Mouse (Mus musculus) MEL (cell line): ENCODE measurements around the gene Mast1. TPM values are rescaled to one million over a fixed set of nuclear protein-coding genes. Genes with fewer than 3 reads are reported as not detected.

Experiments used
- DNase-seq: peaks from one replicate; pipeline ENCODE4 v3.0.0; 2011; ENCODE audit warnings: low read depth, low spot score
- H3K27ac ChIP-seq: 2 replicates; pipeline ENCODE4 v1.5.1; 2012; ENCODE audit warnings: low read depth, mild to moderate bottlenecking, control low read depth, low read length, moderate library complexity; ENCODE audit not compliant: control insufficient read depth
- H3K27me3 ChIP-seq, 2 experiments: fragments of 150-350 bp in 1 of 2; sonication (generic) in 1 of 2; 2 replicates each; pipeline ENCODE4 v1.6.1; 2012; ENCODE audit warnings: low read length in 2 of 2, mild to moderate bottlenecking in 2 of 2, improper control_type of control experiment in 1 of 2, moderate library complexity in 1 of 2; ENCODE audit not compliant: insufficient read depth in 2 of 2, control insufficient read depth in 1 of 2
- H3K36me3 ChIP-seq, 2 experiments: 2 replicates each; pipeline ENCODE4 v1.6.1; 2012 to 2014; ENCODE audit warnings: low read length in 2 of 2, improper control_type of control experiment in 1 of 2, inconsistent platforms in 1 of 2, mild to moderate bottlenecking in 1 of 2; ENCODE audit not compliant: insufficient read depth in 2 of 2, control insufficient read depth in 1 of 2
- H3K4me1 ChIP-seq, 2 experiments: fragments of 150-350 bp in 1 of 2; sonication (generic) in 1 of 2; 2 replicates each; pipeline ENCODE4 v1.6.1; 2012; ENCODE audit warnings: low read length in 2 of 2, improper control_type of control experiment in 1 of 2, mild to moderate bottlenecking in 1 of 2; ENCODE audit not compliant: insufficient read depth in 2 of 2, control insufficient read depth in 1 of 2
- H3K4me3 ChIP-seq, 2 experiments: fragments of 150-350 bp in 1 of 2; sonication (generic) in 1 of 2; 2 replicates each; pipeline ENCODE4 v1.5.1; 2012; ENCODE audit warnings: low read depth in 2 of 2, low read length in 2 of 2, mild to moderate bottlenecking in 2 of 2, moderate library complexity in 2 of 2, control low read depth in 1 of 2, improper control_type of control experiment in 1 of 2; ENCODE audit not compliant: control insufficient read depth in 1 of 2, insufficient read depth in 1 of 2
- H3K79me2 ChIP-seq: 2 replicates; pipeline ENCODE4 v1.6.1; 2012; ENCODE audit warnings: mild to moderate bottlenecking, low read length, moderate library complexity; ENCODE audit not compliant: control insufficient read depth, poor library complexity, insufficient read depth
- H3K9ac ChIP-seq: 2 replicates; pipeline ENCODE4 v1.6.1; 2012; ENCODE audit warnings: low read depth, mild to moderate bottlenecking, control low read depth, low read length, moderate library complexity; ENCODE audit not compliant: control insufficient read depth, poor library complexity, severe bottlenecking
- H3K9me3 ChIP-seq: fragments of 150-350 bp; sonication (generic); replicated peaks from 2 replicates; pipeline ENCODE4 v1.6.1; 2012; ENCODE audit warnings: mild to moderate bottlenecking, low read length, improper control_type of control experiment, moderate library complexity; ENCODE audit not compliant: insufficient read depth
- BHLHE40 ChIP-seq: IDR thresholded peaks from 2 replicates; pipeline ENCODE4 v1.6.1; 2012; ENCODE audit warnings: low read depth, mild to moderate bottlenecking, inconsistent platforms, low read length, improper control_type of control experiment, borderline replicate concordance
- CTCF ChIP-seq, 3 experiments: IDR thresholded peaks in 2 of 3; conservative IDR thresholded peaks in 1 of 3; 2 replicates each; pipeline ENCODE4 v1.5.1; 2011 to 2012; ENCODE audit warnings: low read length in 3 of 3, low read depth in 2 of 3, mild to moderate bottlenecking in 2 of 3, improper control_type of control experiment in 1 of 3, inconsistent platforms in 1 of 3, mixed read lengths in 1 of 3, moderate library complexity in 1 of 3; ENCODE audit not compliant: control insufficient read depth in 1 of 3, insufficient read depth in 1 of 3, poor library complexity in 1 of 3, severe bottlenecking in 1 of 3
- E2F4 ChIP-seq: IDR thresholded peaks from 2 replicates; pipeline ENCODE4 v1.6.1; 2011; ENCODE audit warnings: low read depth, low read length, improper control_type of control experiment, borderline replicate concordance
- ELF1 ChIP-seq: IDR thresholded peaks from 2 replicates; pipeline ENCODE4 v1.6.1; 2014; ENCODE audit warnings: low read depth, mild to moderate bottlenecking, inconsistent platforms, low read length, improper control_type of control experiment, moderate library complexity
- EP300 ChIP-seq, 2 experiments: IDR thresholded peaks; 2 replicates each; pipeline ENCODE4 v1.6.1; 2011; ENCODE audit warnings: improper control_type of control experiment in 2 of 2, low read length in 2 of 2, low read depth in 1 of 2, mild to moderate bottlenecking in 1 of 2
- ETS1 ChIP-seq: IDR thresholded peaks from 2 replicates; pipeline ENCODE4 v1.6.1; 2012; ENCODE audit warnings: low read depth, mild to moderate bottlenecking, inconsistent platforms, low read length, improper control_type of control experiment, moderate library complexity
- GATA1 ChIP-seq: IDR thresholded peaks from 2 replicates; pipeline ENCODE4 v1.6.1; 2011; ENCODE audit warnings: low read depth, low read length, improper control_type of control experiment
- MAFK ChIP-seq: IDR thresholded peaks from 2 replicates; pipeline ENCODE4 v1.6.1; 2011; ENCODE audit warnings: low read depth, mild to moderate bottlenecking, low read length, improper control_type of control experiment, borderline replicate concordance
- MAX ChIP-seq: IDR thresholded peaks from 2 replicates; pipeline ENCODE4 v1.6.1; 2011; ENCODE audit warnings: low read length, improper control_type of control experiment
- MAZ ChIP-seq: IDR thresholded peaks from 2 replicates; pipeline ENCODE4 v1.6.1; 2012; ENCODE audit warnings: low read depth, mild to moderate bottlenecking, inconsistent platforms, low read length, improper control_type of control experiment
- MEF2A ChIP-seq: IDR thresholded peaks from 2 replicates; pipeline ENCODE4 v1.6.1; 2014; ENCODE audit warnings: low read depth, mild to moderate bottlenecking, inconsistent platforms, low read length, improper control_type of control experiment; ENCODE audit not compliant: poor library complexity, insufficient replicate concordance, severe bottlenecking; ENCODE audit errors: extremely low read depth
- MYC ChIP-seq: IDR thresholded peaks from 2 replicates; pipeline ENCODE4 v1.6.1; 2011; ENCODE audit warnings: low read depth, mild to moderate bottlenecking, low read length, improper control_type of control experiment, moderate library complexity
- POLR2A ChIP-seq, 2 experiments: IDR thresholded peaks; 2 replicates each; pipeline ENCODE4 v1.6.1; 2011 to 2012; ENCODE audit warnings: low read length in 2 of 2, mild to moderate bottlenecking in 2 of 2, control low read depth in 1 of 2, improper control_type of control experiment in 1 of 2, low read depth in 1 of 2, moderate library complexity in 1 of 2; ENCODE audit not compliant: control insufficient read depth in 1 of 2, insufficient read depth in 1 of 2, poor library complexity in 1 of 2
- POLR2AphosphoS5 ChIP-seq: IDR thresholded peaks from 2 replicates; pipeline ENCODE4 v1.6.1; 2012; ENCODE audit warnings: low read depth, borderline replicate concordance, mild to moderate bottlenecking, inconsistent platforms, low read length, moderate library complexity, mixed read lengths
- RAD21 ChIP-seq: IDR thresholded peaks from 2 replicates; pipeline ENCODE4 v1.6.1; 2011; ENCODE audit warnings: mild to moderate bottlenecking, low read depth, low read length, improper control_type of control experiment
- SMC3 ChIP-seq: IDR thresholded peaks from 2 replicates; pipeline ENCODE4 v1.6.1; 2011; ENCODE audit warnings: low read depth, low read length, improper control_type of control experiment
- TBP ChIP-seq: IDR thresholded peaks from 2 replicates; pipeline ENCODE4 v1.8.0; 2011; ENCODE audit warnings: low read depth, low read length, improper control_type of control experiment
- UBTF ChIP-seq: IDR thresholded peaks from 2 replicates; pipeline ENCODE4 v1.6.1; 2012; ENCODE audit warnings: low read depth, mild to moderate bottlenecking, inconsistent platforms, low read length, improper control_type of control experiment, moderate library complexity, borderline replicate concordance; ENCODE audit not compliant: insufficient read depth
- ZKSCAN1 ChIP-seq: IDR thresholded peaks from 2 replicates; pipeline ENCODE4 v1.6.1; 2012; ENCODE audit warnings: low read depth, mild to moderate bottlenecking, inconsistent platforms, low read length, improper control_type of control experiment, moderate library complexity
- ZMIZ1 ChIP-seq: IDR thresholded peaks from 2 replicates; pipeline ENCODE4 v1.6.1; 2012; ENCODE audit warnings: low read depth, mild to moderate bottlenecking, inconsistent platforms, low read length, improper control_type of control experiment, moderate library complexity
- polyA plus RNA-seq, 2 experiments: library from polyadenylated mRNA; stranded (reverse) in 1 of 2; unstranded in 1 of 2; fragments of >175 nt in 1 of 2; fragments of >200 nt in 1 of 2; gene quantifications; 2 replicates each; pipeline versions ENCODE4 v1.2.1 to v1.2.4; 2012; ENCODE audit warnings: low replicate concordance in 2 of 2, low read depth in 1 of 2; ENCODE audit not compliant: insufficient read length in 2 of 2, insufficient read depth in 1 of 2, missing spikeins in 1 of 2
- total RNA-seq: library from RNA; depleted of rRNA; stranded (reverse); fragments of 300-350 nt; gene quantifications from 2 replicates; pipeline ENCODE4 v1.2.3, GENCODE M21; 2012

The Mast1 gene
- total and polyA plus RNA-seq, 3 experiments: 0.77 to 4.5 TPM; not detected in 1

GRCm38 (mm10) chr8:84904351-84904750 is 32.8 kb downstream of the Mast1 start:
- Histone ChIP-seq H3K4me1 (peaks cover 11 to 32% of the 10 kb centered on the region in 2 experiments), H3K9me3 (no peaks in the 10 kb centered on the region), H3K27me3 (no peaks in the 10 kb centered on the region), H3K27ac (no peak overlapping the region), H3K36me3 (peaks cover 9 to 26% of the 10 kb centered on the region in 2 experiments; a peak in 3 of 4 replicates), H3K4me3 (no peak overlapping the region), H3K9ac (peak overlapping the region; percentile 2; the same call in 1 of the 2 replicates), H3K79me2 (peaks cover 35% of the 10 kb centered on the region)
- TF ChIP-seq ETS1 (no peak), BHLHE40 (no peak), TBP (no peak), POLR2AphosphoS5 (no peak), UBTF (no peak), MYC (no peak), ELF1 (no peak), E2F4 (no peak), POLR2A (IDR thresholded peaks at IDR 0.05; ENCODE audit: control insufficient read depth in 1 of 2, insufficient read depth in 1 of 2, low read depth in 1 of 2, low read length in 2 of 2, poor library complexity in 1 of 2) (no peak), MAX (no peak), ZKSCAN1 (no peak), SMC3 (no peak), MAZ (no peak), CTCF (IDR thresholded peaks at IDR 0.05 in 2 of 3, conservative IDR thresholded peaks at IDR 0.05 in 1 of 3; ENCODE audit: control insufficient read depth in 1 of 3, insufficient read depth in 1 of 3, low read depth in 2 of 3, low read length in 3 of 3, poor library complexity in 1 of 3, severe bottlenecking in 1 of 3) (no peak), GATA1 (no peak), MEF2A (no peak), ZMIZ1 (no peak), MAFK (no peak), RAD21 (no peak), EP300 (IDR thresholded peaks at IDR 0.05; ENCODE audit: low read depth in 1 of 2, low read length in 2 of 2) (no peak)
- no peak for DNase-seq
